Mouse (Mus musculus): ENCODE measurements at regions not wholly inside any gene's neighbourhood (a gene's known extent, or its start where the extent isn't known, plus 50 kb on each side); places are given as distances from the start of the nearest gene placed in this dataset.

DNA sequence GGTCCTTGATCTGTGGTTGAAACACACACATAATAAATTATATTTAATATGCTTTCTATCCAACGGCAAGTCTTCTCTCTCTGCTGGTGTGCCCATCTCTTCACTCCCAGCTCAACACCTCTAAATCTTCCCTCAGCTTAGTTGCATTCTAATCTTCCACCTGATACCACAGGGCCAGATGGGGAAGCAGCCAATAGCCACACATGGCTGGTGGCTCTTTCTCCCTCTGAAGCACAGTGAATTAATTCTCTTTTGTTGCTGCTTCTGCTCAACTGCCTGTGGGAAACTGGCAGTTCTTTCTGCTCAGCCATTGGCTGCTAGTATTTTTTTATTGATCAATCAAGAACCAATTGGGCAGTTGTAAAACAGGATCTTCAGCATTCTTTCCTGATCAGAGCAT is 750.0 kb downstream of the Serpinb8 start:
- in situ Hi-C loops (cut with MboI, MseI), result no loop called here

DNA sequence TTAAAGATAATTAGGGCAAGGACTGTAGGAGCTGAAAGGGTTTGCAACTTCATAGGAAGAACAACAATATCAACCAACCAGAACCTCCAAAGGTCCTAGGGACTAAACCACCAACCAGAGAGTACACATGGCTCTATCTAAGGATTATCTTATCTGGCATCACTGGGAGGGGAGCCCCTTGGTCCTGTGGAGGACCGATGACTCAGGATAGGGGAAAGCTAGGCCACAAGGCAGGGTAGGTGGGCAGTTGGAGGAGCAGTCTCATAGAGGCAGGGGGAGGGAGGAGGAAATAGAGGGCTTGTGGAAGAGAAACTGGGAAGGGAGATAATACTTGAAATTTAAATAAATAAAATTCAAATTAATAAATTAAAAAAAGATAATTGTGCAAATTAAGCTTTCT is 751.5 kb downstream of the Serpinb8 start:
- in situ Hi-C loops (cut with MboI, MseI), result no loop called here

DNA sequence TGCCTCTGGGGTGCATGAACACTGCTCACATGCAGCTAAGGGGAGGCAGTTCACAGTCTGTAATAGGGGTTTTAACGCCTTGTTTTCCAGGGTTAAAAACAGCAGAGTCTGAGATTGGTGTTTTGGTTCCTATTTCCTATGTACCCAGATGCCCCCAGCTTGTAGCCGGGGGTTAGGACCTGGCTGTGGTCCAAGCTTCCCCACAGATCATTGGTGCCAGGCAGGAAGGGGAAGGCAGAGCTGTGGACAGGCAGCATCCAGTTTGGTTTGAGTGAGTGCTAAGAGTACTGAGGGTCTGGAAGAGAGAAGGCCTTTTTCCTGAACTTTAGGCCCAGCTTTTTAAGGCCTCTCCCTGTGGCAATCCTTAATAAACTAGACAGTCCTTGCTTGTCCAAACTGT is 774.0 kb downstream of the Serpinb8 start:
- in situ Hi-C loops (cut with MboI, MseI), result no loop called here

DNA sequence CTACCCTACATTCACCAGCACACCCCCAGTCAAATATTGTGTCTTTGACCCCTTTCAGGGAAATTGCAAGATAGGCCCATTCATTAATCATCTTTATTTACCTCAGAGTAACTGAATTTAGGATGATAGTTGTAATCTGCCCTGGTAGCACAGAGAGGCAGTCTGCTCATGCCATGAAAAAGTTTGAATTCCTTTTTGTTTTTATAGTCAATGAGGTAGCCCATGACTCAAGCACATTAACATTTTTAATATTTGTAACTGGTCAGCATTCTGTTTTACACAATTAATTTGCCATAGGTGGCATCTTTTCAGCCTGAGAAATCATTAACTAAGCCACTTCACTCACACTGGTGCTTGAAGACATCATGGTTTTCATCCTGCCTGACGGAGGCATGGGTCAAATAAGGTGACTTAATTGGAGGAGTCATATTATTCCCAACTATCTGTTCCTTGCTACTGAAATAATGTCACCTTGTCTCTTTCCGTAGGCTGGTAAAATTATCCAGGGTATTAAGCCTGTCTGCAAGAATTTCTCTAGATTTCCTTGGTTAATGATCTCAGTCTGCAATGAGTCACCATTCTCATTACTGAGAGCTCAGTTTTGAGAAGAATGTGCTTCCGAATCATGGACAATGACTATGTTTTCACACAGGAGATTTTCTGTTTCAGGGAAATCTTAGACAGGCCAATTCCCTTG is 780.2 kb downstream of the Serpinb8 start:
- in situ Hi-C loops (cut with MboI, MseI), result no loop called here

DNA sequence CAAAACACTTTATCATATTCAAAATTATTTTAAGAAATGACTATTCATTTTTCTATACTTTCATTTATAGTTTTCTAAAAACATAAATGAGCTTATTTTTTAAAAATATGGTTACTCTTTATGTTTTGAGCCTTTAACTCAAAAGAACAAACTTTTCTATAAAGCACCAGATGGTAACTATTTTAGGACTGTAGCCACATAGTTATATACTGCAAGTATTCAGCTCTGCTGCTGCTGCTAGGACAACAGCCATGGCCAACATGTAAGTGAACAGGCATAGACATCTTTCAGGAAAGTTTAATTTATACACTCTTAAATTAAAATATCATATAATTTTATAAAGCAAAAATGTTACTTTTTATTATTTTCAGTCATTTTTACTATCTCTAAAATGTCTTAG is 800.1 kb downstream of the Serpinb8 start:
- in situ Hi-C loops (cut with MboI, MseI), result no loop called here

DNA sequence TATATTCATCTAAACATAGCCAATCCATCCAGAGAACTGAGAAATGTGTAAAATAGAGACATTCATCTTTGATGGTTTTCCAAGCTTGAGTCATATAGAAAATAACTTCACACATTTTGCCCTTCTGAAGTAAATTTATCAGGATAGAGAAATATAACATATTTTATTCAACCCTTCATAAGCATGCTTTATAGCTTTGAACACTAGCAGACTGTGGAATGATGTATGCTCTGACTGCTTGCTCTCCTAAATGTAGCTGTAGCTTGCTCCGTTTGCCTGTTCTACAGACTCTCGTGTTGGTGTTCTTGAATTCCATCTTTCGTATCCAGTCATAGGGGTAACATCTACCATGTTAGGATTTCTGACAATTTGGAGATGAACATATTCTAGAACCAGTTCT is 800.7 kb downstream of the Serpinb8 start:
- in situ Hi-C loops (cut with MboI, MseI), result no loop called here

DNA sequence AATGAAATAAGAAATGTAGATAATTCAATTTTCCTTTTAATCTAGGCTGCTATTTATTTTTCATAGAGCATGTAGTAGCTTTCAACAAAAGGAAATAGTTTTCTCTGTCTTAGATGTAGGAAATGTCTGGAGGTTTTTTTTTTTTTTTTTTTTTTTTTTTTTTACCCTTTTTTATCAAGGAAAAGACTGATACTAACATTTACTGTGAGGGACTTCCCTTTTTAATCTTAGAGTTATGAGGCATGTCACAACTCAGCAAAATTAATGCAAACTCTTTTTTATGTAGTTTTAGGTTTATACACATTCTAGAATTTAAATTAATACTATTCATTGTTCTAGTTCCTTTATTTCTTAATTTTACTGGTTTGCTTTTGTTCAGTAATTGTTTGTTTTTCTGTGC is 850.0 kb downstream of the Serpinb8 start:
- in situ Hi-C loops (cut with MboI, MseI), result no loop called here

DNA sequence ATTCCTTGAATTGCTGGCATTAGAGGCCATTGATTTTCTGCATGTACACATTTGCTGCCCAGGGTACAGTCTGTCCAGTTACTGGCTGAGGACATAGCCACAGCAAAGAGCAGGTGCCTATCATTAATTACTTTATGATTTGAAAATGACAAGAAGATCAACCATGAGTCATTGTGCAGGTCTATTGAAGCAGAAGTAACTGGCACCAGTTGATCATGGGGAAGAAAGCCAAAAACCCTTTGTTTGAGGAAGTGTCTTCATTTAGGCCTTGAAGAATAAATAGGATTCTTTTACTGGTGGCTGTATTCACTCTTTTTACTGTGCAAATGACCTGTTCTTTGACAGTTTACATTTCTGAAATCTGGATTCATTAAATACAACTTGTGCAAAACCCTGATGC is 863.0 kb downstream of the Serpinb8 start:
- in situ Hi-C loops (cut with MboI, MseI), result no loop called here

DNA sequence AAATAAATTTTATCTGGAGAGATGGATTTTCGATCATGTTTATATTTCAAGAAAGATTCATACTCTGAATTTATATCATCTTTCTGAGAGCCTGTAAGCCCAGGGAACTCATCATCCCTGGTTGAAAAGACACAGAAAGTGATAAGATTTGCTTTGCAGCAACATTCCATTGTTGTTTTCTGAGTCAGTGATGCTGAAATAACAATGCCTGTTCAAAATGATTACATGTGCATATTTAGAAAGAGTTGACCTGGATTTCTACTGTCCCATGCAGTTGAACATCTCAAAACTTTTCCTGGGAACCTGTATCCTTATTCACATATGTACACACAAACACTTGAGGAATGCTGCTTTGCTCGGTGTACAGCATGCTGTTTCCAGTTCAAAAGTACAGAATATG is 882.2 kb downstream of the Serpinb8 start:
- in situ Hi-C loops (cut with MboI, MseI), result no loop called here

DNA sequence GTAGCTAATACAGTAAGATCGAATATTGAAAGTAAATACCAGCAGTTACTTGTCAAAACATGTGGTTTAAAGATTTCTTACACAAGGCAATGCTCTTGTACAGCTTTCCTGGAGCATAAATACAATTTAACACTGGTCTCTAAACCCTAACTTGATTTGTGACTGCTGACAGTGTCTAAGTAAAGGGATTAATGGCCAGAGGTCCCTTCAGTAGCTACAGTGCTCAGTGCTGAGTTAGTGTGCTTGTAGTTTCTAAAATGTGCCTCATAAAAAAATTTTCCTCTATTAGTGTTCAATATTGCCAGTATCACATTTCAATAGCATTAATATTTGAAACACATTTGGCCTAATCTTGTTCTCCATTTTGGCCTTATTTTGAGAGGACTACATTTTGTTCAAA is 909.0 kb downstream of the Serpinb8 start:
- in situ Hi-C loops (cut with MboI, MseI), result no loop called here

DNA sequence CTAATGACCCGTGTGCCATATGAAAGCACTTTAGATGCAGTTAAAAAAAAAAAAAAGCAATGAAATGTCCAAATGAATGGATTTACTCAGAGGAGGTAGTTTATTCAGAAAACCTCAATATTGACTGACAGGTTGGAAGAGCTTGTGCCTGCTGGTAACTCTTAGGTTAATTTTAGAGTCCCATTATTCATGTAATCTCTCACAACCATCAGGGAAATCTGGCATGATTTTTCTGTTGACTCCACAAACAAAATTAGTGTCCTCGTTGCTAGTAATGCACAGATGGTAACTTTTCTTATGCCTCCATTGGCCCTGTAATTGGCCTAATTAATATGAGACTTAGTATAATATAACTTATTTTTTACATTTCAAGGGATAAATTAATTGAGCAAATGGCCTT is 937.6 kb downstream of the Serpinb8 start:
- in situ Hi-C loops (cut with MboI, MseI), result no loop called here

DNA sequence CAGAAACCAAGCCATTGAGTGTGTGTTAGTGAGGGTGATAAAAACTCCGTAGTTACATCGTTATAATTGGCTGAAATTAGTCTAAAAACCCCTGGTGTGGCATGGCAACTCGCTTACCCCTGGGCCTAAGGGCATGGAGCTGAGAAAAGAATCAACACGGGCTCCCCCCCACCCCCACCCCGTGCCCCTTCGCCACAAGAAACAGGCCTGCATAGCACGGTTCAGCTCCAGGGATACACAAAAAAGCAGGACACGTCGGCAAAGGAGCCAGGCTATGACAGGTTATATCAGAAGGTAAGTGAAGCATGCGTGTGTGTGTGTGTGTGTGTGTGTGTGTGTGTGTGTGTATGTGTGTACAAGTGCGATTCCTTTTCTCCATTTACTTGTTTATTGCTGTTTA is 948.4 kb downstream of the Serpinb8 start:
- in situ Hi-C loops (cut with MboI, MseI), result no loop called here

DNA sequence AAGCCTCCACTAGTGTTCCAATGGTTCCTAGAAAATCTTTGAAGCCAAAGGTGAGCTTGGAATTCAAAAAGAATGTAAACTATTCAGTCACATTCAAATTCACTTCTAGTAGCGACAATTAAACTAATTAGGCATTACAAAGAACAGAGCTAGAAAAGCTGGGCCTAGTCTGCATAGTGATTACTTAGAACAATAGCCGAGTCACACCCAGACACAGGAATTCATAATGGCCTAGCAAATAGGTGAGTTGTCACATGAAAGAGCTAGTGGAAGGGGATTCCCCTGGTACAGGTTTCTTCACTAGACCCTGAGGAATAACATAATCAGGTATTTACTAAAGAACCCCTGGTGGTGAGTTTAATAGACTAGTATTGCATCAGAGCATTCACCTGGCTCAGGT is 958.9 kb downstream of the Serpinb8 start:
- in situ Hi-C loops (cut with MboI, MseI), result loop anchor here (10.0 kb wide), 1 partner anchor 674 kb away; no protein-coding TSS in a partner anchor

DNA sequence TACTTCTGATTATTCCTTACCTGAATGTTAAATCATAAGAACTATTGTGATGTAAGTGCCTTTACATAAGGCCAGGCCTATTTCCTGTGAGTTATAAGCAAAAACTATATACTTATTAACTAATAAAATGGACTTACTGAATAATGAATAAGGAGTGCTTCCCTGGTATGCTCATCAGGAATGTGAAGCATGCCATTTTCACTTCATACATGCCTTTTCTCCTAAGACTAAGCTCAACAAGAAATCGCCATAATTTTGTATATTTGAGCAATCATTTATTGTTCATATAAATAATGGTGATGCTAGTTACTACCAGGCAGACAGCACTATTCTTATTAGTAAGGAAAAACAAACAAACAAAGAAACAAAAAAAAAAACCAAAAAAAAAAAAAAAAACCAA is 969.1 kb downstream of the Serpinb8 start:
- in situ Hi-C loops (cut with MboI, MseI), result no loop called here

DNA sequence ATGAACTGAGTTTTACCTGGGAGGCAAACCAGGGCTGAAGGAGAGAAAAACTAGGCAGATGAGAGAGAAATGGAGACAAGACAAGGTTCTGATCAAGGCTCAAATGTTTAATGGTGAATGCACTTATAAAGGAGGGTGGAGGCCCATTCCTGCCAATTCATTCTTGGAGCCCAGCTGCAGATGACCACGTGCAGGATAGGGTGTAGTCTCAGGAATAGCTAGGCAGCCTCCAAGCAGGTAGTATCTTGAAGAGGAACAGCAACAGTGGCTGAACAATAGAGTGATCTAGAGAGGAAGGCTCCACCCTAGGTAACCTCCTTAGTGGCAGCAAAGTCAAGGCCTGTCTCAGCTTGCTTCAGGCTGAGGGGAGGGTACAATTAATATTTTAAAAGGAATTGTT is 973.2 kb downstream of the Serpinb8 start:
- in situ Hi-C loops (cut with MboI, MseI), result no loop called here

DNA sequence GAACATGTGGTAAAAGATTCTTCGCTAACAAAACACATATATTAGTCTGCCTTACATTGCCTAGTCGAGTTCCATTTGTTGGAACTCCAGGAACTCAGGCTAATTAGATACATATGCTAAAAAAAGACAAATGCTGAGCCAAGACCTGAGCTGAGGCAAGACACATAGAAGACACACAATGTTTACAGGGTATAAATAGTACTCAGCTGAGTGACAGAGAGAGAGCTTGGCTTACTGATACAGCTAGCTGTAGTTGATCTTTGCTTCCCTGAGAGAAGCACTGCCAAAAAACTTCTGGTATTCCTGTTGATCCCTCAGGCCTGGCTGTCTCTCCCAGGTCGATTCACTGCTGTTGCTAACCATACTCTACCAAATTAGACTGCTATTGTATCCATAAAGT is 982.2 kb downstream of the Serpinb8 start:
- in situ Hi-C loops (cut with MboI, MseI), result no loop called here

DNA sequence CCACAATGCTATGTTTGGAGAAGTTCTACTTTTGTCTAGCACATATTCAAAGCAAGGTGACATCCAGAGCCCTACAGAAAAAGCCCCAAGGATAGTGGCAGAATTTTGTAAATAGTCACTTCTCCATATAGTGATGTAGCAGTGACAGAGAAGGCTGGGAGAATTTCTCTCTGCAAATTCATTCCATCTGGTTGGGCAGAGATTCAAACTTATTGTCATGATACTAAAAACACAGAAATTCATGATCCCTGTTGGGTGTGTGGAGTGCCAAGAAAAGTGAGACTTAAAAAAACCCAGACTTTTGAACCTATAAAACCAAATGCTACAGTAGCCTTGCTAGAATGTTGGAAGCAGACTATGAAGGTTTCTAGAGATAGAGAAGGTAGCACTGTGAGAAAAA is 983.0 kb downstream of the Serpinb8 start:
- in situ Hi-C loops (cut with MboI, MseI), result no loop called here

DNA sequence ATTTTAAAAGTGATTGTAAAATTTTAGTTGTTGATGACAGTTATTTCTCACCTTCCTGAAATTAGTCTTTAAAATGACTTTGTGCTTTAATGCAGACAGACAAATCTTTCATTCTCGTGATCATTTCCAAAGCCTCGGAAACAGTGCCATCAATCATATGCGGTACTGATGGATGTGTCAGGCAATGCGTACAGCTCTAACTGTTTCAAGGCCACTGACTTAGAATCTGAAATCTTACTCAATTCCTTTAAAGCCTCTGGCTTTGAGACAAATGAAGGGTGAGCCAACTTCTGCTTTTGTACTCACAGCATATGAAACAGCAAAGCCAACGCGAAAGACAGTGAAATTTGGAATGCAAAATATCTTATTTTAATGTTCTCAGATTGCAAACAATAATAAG is 987.0 kb downstream of the Serpinb8 start:
- in situ Hi-C loops (cut with MboI, MseI), result no loop called here

DNA sequence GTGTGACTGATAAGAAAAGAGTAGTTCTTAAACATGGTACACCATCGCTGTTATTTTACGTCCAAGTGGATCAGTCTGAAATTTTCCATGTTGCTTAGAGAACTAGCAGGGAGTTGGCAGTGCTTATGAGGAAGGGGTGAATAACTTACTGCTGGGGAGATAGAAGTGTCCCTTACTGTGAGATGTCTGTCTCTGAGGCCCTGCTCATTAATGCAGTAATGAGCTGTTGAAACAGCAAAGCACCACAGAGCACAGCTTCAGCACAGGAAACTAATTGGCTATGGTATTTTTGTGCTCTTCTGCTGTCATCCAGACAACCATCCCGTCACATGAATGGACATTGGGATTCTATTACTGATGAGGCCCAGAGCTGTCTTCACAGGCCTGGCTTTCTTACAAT is 988.0 kb downstream of the Serpinb8 start:
- in situ Hi-C loops (cut with MboI, MseI), result no loop called here

DNA sequence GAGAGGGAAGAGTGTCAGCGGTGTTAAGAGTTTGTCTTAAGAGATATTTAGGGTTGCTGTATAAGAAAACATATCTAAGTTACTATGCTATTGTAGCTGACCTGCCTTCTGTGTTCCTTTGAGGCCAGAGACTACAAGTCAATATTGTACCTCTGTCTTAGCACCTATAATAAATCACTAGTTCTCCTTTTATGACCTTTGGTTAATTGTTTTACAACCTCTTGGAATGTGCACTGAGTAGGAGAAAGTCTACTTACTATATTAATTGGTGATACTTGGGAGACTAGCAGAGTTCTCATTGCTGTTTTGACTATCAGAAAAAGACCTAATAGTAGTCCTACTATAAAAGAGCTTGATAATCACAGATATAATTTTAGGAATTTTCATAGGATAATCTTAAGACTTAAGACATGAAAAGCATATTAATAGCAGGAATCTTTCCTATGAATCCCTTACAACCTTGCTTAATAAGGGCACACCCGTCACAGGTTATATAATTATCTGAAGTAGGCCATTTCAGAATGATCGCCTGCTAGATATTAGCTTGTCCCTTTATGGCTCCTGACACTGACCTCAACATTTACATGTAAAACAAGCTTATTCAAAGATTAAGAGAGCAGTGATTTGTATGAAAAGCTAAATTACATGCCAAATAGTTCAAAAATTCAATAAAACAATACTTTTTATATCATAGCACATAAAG is 1003.1 kb downstream of the Serpinb8 start:
- in situ Hi-C loops (cut with MboI, MseI), result no loop called here

DNA sequence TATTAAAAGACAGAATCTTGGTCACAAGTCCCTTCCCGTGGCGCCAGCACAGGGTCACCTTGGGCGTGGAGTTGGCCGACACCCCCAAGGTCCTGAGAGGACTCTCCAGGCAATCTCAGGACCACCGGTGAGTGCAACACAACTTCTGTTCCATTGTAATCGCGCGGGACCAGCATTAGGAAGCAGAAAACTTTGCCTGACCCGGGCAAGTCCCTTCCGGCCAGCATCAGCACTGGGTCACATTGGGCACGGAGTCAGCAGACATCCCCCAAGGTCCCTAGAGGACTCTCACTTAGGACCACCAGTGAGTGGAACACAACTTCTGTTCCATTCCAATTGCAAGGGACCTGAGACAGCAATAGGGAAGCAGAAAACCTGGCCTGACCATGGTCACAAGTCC is 1007.3 kb downstream of the Serpinb8 start:
- in situ Hi-C loops (cut with MboI, MseI), result no loop called here

Data from T-helper 1 cell (primary cell).